Mouse (Mus musculus): ENCODE data around the gene Siglech.
"Not testable (repeated sequence)": the region's sequence is repeated elsewhere in the genome, so short reads cannot be mapped to it uniquely, and the experiment has no call there.

Siglech gene

DNA sequence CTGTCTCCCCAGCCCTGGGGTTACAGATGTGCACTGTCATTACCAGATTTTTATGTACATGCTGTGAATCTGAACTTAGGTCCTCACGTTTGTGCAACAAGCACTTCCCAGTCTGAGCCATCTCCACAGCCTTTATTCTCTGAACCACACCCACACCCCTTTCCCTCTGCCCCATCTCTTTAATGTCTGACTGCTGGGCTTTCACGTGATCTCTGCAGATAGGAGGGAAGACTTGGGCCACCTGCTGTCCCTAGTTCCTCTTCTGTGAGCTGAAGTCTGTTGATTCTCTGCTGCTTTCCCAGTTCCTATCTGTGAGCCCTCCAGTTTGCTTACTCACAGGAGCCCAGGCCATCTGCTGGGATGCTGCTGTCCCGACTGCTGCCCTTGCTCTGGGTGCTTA, at the start of gene Siglech:
Siglech (plus strand) TSS at position 253 of the 400 bp plus-strand sequence.
- DNase-seq = no peak

DNA sequence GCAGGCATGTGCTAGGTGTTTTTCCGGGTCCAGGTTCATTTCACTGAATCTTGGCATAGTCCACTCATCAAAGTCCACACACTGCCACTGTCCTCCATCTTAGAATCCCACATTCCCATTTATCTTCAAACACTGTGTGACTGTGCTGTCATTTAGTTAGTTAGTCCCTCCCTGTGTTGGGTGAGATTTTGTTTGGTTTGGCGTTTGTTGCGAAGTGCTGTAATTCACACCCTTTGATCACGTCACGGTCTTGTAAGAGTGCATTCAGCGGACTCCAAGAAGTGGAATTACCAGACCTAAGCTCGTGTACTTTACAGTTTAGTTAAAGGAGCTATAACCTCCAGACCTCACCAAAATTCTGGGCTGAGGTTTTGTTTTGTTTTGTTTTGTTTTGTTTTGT, 45.3 kb upstream of the Siglech start:
- no peak for DNase-seq

DNA sequence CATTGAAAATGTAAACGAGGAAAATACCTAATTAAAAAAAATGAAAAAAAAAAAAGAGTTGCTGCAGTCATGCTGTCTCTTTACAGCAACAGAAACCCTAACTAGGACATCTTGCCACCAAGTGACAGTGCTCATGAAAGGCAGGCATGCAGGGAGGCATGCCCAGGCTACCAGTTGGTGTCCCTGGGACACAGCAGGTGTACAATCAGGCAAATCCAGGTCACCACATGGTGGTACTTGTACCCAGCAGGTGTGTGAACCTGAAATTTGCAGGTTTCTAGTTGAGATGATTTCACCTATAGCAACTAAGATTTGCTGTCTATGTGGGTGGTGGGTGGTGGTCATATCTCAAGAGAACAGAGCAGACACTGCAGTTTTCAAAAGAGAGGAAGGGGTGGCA, 39.1 kb upstream of the Siglech start:
- no peak for DNase-seq

DNA sequence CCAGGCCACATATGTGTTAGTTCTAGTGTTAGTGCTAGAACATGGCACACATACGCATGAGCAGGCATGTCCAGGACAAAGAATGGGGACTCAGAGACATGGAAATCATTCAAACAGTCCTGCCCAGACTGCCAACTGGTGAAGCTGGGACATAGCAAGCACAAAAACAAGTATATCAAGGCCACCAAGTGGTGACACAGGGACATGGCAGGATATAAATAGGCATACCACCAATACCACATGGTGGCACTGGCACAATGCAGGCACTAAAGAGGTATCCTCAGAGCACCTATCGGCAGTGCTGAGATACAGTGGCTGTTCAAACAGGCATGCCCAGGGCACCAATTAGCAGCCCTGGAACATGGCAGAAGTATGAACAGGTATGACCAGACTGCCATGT, 33.5 kb upstream of the Siglech start:
- no peak for DNase-seq

DNA sequence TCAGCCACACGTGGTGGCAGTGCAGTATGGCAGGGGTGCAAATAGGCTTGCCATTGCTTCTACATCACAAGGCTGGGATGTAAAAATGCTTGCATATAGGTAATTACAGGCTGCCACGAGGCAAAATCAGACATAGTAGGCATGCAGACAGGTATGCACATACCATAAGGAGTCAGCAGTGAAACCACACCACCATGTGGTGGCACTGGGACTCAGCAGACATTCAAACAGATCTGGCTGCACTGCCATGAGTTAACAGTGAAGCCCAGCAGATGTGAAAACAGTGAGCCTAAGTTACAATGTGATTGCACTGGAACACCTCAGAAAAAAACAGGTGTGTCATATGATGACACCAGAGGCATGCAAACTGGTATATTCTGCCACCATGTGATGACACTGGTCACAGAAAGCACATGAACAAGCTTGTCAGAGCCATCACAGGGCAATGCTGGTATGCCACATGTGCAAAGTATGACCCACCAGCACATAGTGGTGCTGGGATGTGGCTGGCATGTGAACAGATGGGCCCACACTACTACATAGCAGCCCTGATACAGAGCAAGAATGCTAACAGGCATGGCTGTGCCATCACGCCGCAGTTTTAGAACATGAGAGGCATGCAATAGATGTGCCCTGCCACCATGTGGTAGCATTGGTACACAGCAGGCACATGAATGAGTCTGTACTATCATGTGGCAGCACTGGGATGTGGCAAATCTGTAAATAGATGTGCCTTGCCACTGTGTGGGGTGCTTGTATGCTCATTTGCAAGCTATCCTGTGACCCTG, 30.7 kb upstream of the Siglech start:
- peak; percentile 71 for DNase-seq

DNA sequence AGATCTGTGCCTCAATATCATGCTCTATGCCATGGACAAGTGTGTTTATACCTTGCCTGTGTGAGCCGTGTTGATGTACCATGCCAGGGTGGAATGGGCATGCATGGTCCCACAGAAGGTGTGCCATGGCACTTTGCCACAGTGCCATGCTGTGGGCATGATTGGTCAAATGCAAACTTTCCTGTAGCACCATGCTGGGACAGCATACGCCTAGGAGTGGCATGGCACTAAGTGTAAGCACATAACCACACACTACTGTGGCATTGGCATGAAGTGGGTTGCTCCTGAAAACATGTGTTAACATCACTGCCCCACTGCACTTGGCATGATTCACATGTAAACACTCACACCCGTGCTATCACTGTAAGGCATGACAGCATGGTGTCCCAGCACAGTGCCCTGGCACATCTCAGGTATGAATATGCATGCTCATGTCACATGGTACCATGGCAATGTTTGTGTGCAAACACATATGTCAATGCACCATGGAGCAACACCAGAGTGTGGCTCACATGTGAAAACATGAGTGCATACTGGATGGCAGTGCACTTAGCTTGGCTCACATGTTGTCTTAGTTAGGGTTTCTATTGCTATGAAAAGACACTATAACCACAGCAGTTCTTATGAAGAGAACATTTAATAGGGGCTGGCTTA, 24.2 kb upstream of the Siglech start:
- DNase-seq = no peak

DNA sequence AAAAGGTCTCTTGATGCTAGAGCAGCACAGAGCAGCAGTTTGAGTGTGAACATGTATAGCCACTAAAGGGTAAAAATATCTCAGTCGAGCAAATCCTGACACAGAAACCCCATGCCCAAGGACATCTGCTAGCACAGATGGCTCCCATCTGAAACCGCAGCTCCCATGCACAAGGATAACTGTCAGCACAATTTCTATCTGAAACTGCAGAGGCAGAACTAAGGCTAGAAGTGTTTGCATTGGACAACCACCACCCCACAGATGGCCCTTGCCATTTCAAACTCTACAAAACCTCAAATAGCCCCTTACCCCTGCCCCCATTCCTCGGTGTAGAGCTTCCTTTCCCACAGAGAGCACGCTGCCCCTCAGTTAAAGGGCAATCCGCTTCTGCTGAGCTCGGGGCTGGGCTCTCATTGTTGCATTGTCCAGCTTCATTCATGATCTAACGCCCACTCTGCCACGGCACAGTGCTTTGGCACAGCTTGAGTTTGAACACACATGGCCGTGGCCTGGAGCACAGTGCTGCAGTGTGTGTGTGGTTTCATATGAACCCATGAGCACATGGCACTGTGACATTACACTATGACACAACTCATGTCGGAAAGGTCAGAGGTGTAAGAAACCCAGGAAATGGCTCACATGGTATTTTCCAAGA, 23.3 kb upstream of the Siglech start:
- DNase-seq = peak; percentile 35

DNA sequence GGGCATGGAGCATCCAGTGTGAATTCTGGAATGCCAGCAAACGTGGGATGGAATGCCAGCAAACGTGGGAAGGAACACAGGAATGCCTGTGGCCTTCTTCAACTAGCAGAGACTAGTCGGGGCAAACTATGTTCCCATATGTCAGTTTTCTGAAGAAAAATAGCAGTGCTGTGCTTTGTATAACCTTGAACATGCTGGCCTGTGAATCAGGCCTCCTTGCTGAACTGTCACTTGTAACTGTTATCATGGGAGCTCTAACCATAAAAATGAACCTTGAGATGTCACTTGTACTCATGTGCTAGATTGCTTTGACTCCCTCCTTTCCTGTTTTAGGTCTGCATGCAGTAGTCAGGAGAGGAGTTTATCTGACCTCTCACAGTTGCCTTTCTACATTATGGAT, 17.1 kb upstream of the Siglech start:
- DNase-seq = no peak

DNA sequence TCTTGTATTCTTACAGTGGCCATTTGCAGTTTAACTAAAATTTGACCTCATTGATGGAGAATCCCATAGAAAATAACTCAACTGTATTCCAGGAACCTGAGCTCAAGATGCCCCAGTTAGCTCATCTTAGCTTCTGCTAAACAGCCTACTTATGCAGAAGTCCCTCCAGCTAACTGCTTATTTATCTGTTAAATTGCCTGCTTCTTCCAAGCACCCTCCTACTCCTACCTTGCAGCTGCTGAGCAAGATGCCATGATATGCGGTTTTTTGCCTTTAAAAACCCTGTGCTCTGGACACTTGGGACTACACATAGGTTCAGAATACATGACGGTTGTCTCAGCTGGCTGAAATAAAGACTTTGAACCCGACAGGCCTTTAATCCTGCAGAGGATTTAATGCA, 8.6 kb upstream of the Siglech start:
- DNase-seq = no peak

DNA sequence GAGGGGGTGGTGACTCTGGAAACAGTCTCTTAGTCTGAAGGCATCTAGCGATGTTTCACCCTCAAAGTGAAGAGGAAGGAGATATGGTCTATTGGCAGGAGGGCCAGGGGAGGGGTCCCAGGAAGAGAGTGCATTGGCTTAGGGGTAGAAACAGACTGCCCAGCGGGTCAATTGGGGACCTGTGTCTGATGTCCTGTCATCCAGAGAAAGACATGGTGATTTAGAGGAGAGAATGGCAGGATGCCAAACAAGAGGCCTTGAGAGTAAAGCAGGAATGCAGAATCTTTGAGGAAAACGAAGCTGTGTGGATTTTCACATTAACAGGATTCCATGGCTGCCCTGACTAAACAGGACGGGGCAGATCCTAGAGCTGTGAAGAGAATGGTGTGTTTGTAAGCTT, 12.0 kb downstream of the Siglech start:
- no peak for DNase-seq

DNA sequence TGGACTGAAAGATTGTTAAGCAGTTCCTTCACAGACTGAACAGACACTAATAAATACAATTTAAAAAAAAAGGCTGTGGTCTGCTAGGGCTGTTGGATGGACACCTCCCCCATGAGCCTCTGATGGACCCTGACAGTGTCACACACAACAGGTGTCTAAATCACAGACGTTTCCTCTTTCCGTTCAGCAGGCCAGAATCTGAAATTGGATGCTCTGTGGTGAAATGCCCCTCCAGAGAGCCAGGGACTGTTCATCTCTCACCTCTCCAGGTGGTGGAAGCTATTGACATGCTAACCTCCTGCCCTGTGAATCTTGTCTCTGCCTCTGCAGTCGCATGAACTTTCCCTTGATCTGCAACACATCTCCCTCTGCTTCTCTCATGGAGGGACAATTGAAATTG, 14.5 kb downstream of the Siglech start:
- no peak for DNase-seq

DNA sequence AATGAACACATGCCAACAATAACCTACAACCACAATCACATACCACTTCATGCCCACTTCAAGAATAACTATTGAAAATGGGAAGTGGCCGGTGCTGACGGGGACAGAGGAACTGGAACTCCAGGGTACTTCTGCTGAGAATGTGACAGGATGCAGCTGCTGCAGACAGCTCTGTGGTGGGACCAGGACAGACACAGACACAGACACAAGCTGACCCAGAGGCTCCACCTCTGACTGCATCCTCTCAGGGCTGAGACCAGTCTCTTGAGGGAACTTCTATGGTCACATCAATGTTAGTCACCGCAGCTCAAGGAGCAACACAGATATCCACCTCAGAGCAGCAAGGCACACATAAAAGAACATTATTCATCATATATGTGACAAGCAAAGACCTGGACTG, 16.6 kb downstream of the Siglech start:
- no peak for DNase-seq

DNA sequence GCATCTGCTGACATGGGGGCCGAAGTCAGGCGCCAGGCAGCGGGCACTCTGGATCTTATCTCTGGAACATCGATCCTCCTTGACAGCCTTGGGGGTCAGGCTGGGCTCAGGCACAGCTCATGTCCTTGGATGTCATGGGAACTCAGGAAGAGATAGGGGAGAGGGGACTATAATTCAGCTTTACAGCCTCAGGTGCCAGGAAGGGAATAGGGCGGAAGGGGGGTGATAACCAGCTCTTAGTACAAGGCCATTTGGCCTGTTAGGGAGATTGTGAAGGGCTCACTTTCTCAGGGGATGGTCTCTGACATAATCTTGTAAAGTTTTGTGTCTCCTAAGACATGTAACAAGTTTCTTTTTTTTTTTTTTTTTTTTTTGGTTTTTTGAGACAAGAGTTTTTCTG, 22.6 kb downstream of the Siglech start:
- DNase-seq = not testable (repeated sequence)

DNA sequence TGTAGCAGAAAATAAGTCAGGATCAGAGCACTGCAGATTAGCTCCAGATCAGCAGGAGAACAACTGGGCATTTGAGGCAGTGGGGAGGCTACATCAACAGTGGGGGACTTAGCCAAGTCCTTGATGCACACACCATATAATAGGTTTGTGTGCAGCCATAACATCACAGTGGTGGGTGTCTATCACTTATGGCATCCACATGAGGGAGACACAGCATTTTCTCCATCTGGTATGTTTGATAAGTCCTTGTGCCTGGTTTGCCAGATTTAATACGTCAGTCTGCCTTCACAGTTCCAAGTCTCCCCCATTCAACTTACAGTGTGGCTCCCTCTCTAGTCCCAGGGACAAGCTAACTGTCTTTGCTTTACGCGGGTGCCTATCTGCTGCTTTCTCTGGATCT, 24.3 kb downstream of the Siglech start:
- no peak for DNase-seq

DNA sequence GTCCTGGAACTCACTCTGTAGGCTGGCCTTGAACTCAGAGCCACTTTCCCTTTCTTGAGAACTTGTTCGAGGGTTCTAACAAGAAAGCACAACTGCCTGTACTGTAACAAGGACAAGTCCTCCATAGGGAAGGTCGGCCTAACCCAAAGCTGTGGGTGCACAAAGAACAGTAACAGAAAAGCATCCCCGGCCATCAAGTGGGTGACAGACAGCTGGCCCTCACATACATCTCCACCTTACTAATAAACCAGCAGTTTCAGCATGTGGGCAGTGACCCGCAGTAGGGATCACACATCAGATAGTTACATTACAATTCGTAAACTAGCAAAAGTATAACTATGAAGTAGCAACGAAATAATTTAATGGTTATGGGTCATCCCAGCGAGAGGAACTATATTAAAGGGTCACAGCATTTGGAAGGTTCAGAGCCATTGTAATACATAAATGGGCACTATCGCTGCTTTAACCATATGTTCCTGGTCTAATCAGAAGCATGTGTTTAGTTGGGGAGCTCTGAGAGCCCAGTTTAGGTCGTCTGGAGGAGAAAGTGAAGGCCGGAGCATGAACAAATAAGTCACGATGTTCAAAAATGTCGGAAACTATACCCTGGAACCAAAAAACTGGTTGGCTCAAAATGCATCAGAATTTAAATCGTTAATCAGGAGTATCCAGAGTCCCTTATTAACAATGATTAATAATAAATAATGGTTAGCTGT, 25.4 kb downstream of the Siglech start:
- DNase-seq = no peak

DNA sequence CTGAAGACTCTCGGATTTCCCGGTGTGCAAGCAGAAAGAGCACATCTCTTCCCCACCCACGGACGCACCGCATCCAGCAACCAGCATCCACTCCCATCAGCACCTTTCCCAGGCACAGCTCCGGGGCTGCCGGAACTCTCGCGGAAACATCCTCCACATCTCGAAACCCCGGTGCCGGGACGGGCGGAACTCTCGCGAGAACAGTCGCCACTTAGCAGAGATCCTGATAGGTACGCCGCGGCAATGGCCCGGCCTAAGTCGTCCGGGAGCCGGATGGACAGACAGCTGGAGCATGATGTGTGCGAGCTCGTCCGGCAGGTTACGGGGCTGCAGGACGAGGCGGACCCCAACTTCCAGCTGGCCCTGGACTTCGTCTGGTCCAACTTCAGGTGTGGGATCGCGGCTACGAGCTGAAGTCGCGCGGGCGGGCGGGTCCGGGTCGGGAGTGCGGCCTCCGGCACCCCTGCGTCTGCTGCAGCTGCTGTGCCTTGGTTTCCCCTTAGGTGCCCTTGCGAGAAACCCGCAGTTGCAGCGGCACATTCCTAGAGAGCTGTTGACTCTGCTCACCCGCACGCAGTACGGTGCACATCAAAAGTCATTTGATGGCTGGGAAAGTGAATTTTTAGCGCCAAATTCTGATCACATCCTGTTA, 26.1 kb downstream of the Siglech start, which contains the start of gene Tubgcp5:
Tubgcp5 (plus strand) TSS at position 203 of the 652 bp plus-strand sequence.
- DNase-seq = peak; percentile 97

DNA sequence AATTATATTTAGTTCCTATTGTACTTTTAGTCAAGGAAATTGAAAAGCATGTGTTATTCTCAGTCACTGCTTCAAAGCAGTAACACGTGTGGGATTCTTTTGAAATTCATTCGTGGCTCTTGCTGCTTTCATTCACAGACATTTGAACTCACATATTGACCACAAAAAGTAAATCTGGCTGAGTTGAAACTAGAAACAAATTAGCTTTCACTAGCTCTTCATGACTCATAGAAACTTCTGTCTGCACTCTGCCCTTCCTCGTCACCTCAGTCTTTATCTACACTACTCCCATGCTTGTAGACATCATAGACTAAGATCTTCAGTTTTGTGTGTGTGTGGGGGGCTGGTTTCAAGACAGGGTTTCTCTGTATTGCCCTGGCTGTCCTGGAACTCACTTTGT, 32.0 kb downstream of the Siglech start:
- DNase-seq = no peak

DNA sequence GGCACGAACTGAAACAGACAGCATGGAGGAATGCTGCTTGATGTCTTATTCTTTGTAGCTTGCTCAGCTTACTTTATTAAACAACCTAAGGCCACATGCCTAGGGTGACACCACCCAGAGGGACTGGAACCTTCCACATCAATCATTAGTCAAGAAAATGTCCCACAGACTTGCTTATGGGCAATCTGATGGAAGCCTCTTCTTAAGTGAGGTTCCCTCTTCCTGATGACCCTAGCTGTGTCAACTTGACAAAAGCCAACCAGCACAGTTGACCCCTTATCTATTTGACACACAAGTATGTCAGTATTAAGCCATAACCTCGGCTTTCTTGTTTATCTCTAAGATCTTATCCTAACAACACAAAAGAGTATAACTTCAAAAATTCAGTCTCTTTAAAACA, 42.0 kb downstream of the Siglech start:
- no peak for DNase-seq

DNA sequence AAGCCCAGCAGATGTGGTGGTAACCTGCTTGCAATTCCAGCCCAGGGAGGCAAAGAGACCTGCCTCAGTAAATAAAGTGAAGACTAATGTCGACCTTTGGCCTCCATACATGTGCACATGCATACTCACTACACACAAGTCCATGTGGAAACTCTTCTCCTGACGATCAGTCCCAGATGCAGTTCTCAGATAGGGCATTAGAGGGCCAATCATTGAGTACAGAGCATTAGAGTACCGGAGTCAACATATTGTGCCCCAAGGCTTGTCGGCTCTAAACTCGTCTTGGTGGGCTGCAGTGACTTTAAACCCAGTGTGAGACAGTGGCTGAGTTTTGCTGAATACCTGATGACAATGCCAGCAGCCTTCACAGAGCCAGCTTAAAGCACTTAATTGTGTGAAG, 56.5 kb downstream of the Siglech start:
- DNase-seq = no peak

DNA sequence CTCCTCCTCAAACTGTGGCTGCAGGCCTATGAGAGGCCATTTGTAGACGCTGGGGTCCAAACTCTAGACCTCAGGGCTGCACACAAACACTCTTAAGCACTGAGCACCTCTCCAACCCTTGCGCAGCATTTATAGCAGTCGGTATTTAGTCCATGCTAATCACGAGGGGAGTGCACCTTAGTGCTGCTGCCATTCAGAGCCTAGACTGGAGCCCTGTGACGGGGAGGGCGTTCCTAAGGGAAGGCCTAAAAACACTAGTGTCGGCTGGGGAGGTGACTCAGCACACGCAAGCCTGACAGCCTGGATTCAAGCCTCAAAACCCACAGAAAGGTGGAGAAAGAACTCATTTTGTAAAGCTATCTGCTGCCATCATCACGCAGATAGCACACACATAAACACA, 59.6 kb downstream of the Siglech start:
- no peak for DNase-seq

Data from right cerebral cortex, postnatal 4 days (tissue).